Mouse (Mus musculus): ENCODE results near the gene Akr1c6.
"Not testable (repeated sequence)": the region's sequence is repeated elsewhere in the genome, so short reads cannot be mapped to it uniquely, and the experiment has no call there.

Gene Akr1c6

DNA sequence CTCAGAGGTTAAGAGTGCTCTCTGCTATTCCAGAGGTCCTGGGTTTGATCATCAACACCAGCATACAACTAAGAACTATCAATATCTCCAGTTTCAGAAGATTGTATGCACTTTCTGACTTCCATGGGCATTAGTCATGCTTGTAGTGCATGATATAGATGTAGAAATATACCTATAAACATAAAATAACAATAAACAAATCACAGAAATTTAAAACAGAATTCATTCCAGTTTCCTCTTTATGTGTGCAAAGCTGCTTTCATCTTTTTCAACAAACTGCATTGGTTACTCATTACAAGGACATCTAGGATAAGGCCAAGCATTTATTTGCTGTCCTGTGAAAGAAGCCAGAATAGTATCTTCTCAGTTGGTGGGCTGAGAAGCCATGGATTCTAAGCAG lies at the start of gene Akr1c6:
Gene Akr1c6, plus strand, starts transcription at position 301 of the 400 bp plus-strand sequence.
- no peak for DNase-seq (ENCODE audit: low spot score in 2 of 2)

GRCm38 (mm10) chr13:4384918-4385317 lies 49.2 kb upstream of the Akr1c6 start:
- DNase-seq (ENCODE audit: low spot score in 2 of 2): no peak

DNA sequence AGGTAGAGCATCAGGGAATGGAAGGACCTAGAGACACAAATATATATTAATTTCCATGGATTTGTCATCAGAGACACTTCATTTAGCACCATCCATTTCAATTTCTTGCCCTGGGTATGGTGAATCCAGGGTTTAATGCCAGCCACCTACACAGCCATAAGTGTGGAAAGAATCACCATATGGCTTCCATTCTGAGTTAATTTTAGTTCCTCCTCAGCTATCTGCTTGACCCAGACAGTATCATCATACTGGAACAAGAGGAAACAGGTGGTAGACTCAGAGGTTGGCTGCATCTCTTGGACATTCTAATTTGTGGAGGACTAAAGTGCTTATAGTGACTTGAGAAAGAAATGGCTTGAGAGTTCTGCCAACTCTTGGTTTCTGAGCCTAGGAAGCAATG lies 48.6 kb upstream of the Akr1c6 start:
- DNase-seq (ENCODE audit: low spot score in 2 of 2): peak; percentile 7 to 12

DNA sequence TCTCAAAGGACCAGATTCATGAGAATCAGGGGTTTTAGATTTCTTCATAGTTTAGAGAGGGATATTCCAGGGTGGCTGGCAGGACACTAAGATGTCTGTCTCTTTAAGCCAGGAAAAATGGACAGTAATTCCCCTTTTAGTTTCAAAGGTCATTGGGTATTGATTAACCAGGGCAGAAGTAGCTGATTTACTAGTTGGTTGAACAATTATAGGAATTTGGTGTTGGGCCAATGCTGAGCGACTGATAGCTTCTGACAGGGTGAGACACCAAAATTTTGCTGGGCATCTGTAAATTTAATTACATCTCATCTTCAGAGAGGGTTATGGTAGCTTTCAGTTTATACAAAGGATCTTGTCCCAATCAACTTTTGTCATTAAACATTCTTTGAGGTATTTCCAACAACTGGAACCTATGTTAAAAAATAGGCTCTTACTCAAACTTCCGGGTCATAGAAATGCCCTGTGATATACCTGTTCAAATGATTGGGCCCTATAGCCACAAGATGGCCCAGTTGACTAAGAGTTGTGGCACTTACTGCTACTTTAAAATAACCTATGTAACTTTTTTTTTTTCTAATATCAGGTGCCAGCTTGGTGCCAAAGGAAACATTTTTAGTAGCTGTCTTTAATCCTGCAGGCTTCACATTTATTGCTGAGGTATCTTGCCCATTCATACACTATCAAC lies 45.2 kb upstream of the Akr1c6 start:
- no peak for DNase-seq (ENCODE audit: low spot score in 2 of 2)

DNA sequence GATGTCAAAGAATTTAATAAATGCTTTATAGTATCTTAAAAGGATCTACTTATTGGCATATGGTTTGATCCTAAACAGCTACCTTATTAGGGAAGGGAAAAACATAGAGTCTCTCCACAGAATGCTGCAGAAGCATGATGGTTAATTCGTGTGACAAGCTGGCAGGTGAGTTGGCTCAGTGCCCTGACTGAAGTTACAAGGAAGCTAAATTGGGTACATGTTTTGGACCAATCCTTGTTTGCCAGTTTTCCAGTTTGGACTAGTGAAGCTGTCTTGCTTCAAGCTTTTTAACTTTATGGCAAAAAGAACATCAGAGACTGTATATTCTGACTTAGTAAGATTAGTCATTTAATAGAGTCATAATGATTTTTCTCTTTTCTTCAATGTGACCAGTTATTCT lies 33.7 kb upstream of the Akr1c6 start:
- not testable (repeated sequence) for DNase-seq (ENCODE audit: low spot score in 2 of 2)

DNA sequence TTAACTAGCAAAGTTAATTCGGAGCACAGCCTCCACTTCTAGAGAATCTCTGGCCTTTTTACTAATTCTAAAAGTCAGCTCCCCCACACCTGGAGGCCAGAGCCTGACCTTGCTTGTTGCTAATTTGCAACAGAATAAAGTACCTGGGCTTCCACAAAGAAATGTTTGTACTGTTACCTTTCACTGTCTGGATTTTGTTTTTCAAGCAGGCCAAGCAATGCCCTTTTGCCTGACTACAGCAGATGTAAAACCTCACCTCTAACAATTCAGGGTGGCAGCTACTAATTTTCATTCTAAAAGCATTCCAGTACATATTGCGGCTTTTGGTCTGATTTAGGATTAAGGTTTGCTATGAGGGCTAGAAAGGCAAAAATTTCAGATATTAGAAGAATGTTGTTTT lies 33.3 kb upstream of the Akr1c6 start:
- no peak for DNase-seq (ENCODE audit: low spot score in 2 of 2)

DNA sequence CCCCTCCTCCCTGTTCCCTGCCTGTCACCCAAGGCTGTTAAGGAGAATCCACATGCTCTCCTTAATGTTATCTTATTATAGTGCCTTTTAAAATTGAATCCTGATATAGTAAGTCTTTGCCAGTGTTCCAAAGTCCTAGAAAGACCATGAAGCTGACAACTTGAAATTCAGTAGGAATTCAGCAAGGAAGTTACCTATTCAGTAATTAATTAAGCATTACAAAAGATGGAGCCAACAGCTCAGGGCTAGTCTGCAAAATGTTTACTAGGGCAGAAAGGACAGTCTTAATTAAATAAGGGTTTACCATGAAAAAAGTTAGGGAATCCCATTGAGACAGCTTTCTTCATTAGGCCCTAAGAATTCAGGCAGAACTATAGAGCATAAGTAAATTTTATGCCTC lies 31.9 kb upstream of the Akr1c6 start:
- no peak for DNase-seq (ENCODE audit: low spot score in 2 of 2)

DNA sequence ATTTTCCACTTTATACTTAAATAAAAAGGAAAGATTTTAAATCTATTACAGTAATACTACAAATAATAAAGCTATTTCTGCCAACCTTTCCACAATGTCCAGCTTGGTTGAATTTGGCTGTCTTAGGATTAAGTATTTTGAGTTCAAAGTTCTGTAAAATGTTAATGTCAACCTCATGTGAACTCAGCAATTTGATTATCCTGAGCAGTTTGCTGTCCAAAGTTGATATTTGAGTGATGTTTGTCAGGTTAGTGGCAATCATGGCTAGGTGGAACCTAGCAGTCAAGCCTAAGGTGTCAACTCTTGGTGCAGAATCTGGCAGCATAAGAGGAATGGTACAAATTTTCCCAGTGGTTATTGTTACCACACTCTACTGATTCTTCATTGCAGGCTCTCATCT lies 29.4 kb upstream of the Akr1c6 start:
- DNase-seq (ENCODE audit: low spot score in 2 of 2): no peak

GRCm38 (mm10) chr13:4406771-4407170 lies 27.3 kb upstream of the Akr1c6 start:
- no peak for DNase-seq (ENCODE audit: low spot score in 2 of 2)

DNA sequence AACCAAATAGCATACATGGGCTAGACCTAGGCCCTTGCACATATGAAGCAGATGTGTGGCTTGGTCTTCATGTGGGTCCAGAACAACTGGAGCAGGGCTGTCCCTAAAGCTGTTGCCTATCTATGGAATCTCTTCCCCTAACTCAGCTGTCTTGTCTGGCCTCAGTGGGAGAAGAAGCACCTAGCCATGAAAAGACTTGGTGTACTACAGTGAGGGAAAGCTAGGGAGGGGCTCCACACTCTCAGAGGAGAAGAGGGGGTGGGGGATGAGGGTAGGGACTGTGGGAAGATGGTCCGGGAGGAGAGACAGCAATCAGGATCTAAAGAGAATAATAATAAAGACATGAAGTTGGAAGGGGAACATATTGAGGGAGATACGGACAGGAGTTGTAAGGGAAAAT lies 5.5 kb upstream of the Akr1c6 start:
- no peak for DNase-seq (ENCODE audit: low spot score in 2 of 2)

- DNase-seq (ENCODE audit: low spot score in 2 of 2): no peak
Observed at GRCm38 (mm10) chr13:4429034-4429433, 5.1 kb upstream of the Akr1c6 start.

- DNase-seq (ENCODE audit: low spot score in 2 of 2): no peak
Observed at GRCm38 (mm10) chr13:4431129-4431528, 3.0 kb upstream of the Akr1c6 start.

DNA sequence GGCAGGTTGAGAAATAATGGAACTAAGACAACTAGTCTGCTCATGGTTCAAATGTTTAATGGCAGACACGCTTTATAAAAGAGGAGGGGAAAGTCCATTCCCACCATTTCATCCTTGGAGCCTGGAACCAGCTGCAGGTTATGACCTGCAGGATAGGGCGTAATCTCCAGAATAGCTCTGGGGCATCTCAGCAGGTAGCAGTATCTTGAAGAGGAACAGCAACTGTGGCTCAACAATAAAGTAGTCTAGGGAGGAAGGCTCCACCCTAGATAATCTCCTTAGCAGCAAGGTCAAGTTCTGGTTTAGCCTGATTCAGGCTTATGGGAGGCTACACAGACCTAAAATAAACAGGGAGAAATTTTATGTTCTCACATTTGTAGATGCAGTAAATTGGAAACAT lies 31.5 kb downstream of the Akr1c6 start:
- no peak for DNase-seq (ENCODE audit: low spot score in 2 of 2)

GRCm38 (mm10) chr13:4467896-4468295 lies 33.8 kb downstream of the Akr1c6 start:
- DNase-seq (ENCODE audit: low spot score in 2 of 2): no peak

Data from right cerebral cortex, adult 2 months (tissue).